Mouse (Mus musculus): Measurements from ENCODE around the gene Pyy.

The Pyy gene

DNA sequence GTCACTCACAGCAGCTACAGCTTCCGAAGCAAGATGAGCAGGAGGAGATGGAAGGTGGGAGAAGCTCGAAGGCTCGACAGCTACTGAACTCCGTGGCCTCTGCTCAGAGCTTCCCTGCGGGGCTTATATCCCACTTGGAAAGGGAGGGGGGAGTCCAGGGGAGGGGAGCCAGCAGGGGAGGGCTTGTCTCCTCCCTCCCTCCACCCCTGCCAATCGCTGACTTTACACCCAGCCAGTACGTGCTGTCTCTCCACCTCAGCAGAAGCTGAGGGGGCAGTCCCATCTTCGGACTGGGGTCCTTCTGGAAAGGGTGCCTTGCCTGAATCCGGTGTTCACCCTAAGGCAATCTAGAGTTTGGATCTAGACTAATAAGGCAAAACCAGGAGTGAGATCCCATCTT, at the start of gene Pyy:
Pyy (minus strand) TSS at position 101 of the 400 bp plus-strand sequence.
- H3K36me3 ChIP-seq (ENCODE audit: control insufficient read depth, insufficient read depth, low read length, poor library complexity, severe bottlenecking), result no peaks in the 10 kb centered on the region

DNA sequence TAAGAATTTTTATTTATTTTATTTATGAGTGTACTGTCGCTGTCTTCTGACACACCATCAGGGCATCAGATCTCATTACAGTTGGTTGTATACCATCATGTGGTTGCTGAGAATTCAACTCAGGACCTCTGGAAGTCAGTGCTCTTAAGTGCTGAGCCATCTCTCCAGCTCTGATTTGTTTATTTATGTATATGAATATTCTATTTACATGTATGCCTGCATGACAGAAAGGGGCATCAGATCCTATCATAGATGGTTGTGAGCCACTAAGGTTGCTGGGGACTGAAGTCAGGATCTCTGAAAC, 49.1 kb upstream of the Pyy start:
- H3K27me3 ChIP-seq (ENCODE audit: control insufficient read depth, insufficient read depth, low read length, poor library complexity, severe bottlenecking), result no peaks in the 10 kb centered on the region
- H3K36me3 ChIP-seq (ENCODE audit: control insufficient read depth, insufficient read depth, low read length, poor library complexity, severe bottlenecking), result peaks cover 6% of the 10 kb centered on the region; the same call in 1 of the 2 replicates
- no peak for DNase-seq (ENCODE audit: low read depth, low spot score)

More for the DNA sequence above, at the start of gene Pyy:
- DNase-seq (ENCODE audit: low read depth, low spot score), result no peak
- H3K27me3 ChIP-seq (ENCODE audit: control insufficient read depth, insufficient read depth, low read length, poor library complexity, severe bottlenecking), result no peaks in the 10 kb centered on the region

DNA sequence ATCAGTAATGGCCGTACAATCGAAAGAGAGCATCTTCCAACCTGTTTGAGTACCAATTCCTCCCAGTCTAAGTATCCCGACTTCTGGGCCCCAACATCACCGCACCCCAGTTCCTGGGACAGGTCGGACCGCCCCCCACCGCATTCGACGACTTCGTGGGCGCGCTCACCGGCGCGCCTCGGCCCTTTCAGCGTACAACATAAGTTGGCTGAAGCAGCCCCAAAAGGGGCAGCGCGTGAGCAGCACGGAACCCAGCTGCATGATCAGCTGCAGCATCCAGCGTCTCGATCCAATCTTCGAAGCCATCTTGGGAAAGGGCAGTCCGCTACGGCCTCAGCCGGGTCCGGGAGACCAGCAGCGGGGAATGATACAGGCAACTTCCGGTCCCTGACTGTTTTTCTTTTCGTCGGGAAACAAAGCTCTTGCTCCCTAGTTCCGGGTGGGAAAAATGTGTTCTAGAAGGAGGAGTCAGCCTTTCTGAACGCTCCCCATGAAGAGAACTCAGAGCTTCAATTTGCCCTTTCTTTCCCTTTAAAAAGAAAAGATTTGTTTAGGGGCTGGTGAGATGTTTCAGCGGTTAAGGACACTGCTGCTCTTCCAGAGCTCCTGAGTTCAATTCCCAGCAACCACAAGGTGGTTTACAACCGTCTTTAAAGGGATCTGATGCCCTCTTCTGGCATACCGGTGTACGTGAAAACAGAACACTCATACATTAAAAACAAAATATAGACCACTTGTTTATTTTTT, 48.6 kb upstream of the Pyy start, which contains the start of gene Tmem101:
Tmem101 (minus strand) TSS at position 366 of the 747 bp plus-strand sequence.
- DNase-seq (ENCODE audit: low read depth, low spot score), result peak; percentile 88
- Histone ChIP-seq H3K27me3 (ENCODE audit: control insufficient read depth, insufficient read depth, low read length, poor library complexity, severe bottlenecking) (no peaks in the 10 kb centered on the region), H3K36me3 (ENCODE audit: control insufficient read depth, insufficient read depth, low read length, poor library complexity, severe bottlenecking) (peaks cover 3% of the 10 kb centered on the region; the same call in 1 of the 2 replicates)

DNA sequence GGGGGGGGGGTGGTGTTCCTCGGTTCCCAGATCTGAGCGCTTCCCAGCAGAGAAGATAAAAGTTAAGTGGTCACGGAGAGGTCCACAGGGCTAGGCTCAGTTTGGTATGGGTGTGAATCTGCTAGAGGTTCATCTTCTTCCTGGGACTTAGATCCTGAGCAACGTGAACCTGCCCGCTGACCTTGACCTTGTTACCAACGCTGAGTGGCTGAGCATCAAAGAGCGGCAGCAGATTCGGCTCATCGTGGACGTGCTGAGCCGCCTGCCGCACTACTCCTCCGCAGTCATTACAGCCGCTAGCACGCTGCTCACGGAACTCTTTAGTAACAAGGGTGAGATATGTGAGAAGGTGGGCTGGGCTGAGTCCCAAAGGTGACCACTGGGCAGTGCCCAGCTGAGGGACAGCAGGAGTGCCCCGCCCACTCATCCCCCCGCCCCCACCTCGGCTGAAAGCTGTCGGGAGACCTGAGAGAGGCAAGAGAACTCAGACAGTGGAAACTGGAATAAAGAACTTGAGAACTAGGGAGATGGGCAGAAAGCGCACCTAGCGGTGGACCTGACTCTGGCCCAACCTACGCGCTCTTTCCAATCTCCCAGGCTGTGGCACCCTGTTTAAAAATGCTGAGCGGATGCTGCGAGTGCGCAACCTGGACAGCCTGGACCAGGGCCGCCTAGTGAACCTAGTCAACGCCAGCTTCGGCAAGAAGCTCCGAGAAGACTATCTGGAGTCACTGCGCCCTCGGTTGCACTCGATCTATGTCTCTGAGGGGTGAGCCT, 39.8 kb upstream of the Pyy start:
- Histone ChIP-seq H3K36me3 (ENCODE audit: control insufficient read depth, insufficient read depth, low read length, poor library complexity, severe bottlenecking) (no peaks in the 10 kb centered on the region), H3K27me3 (ENCODE audit: control insufficient read depth, insufficient read depth, low read length, poor library complexity, severe bottlenecking) (peaks cover 2% of the 10 kb centered on the region; the same call in 1 of the 2 replicates)
- no peak for DNase-seq (ENCODE audit: low read depth, low spot score)

DNA sequence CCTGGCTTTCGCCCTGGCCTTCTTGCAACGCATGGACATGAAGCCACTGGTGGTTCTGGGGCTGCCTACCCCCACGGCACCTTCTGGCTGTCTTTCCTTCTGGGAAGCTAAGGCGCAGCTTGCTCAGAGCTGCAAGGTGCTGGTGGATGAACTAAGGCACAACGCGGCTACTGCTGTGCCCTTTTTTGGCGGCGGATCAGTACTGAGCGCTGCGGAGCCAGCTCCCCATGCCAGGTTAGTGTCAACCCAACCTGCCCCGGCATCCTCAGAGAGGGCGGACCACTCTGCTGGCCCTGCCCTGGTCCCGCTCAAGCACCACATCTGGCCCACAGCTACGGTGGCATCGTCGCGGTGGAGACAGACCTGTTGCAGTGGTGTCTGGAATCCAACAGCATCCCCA, 38.9 kb upstream of the Pyy start:
- H3K36me3 ChIP-seq (ENCODE audit: control insufficient read depth, insufficient read depth, low read length, poor library complexity, severe bottlenecking), result no peaks in the 10 kb centered on the region
- DNase-seq (ENCODE audit: low read depth, low spot score), result no peak
- peaks cover 2% of the 10 kb centered on the region; the same call in 1 of the 2 replicates for H3K27me3 ChIP-seq (ENCODE audit: control insufficient read depth, insufficient read depth, low read length, poor library complexity, severe bottlenecking)

DNA sequence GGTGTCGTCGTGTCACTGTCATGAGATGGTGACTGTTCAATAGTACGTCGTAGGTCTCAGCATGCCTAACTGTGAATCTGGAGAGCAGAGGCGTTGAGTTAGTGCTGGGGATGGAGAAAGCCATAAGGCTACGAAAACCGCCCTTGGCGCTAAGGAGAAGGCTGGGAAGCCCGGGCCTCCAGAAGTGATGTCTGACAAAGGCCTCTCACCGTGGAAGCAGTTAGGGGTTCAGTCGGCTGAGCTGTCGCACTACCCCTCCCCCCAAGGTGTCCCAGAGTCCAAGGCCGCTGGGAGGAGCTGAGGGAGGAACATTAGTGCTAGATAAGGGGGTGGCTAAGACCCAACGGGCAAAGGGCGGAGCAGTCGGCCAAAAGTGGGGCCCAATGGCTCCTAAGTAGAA, 38.4 kb upstream of the Pyy start:
- H3K27me3 ChIP-seq (ENCODE audit: control insufficient read depth, insufficient read depth, low read length, poor library complexity, severe bottlenecking), result peaks cover 2% of the 10 kb centered on the region; the same call in 1 of the 2 replicates
- DNase-seq (ENCODE audit: low read depth, low spot score), result no peak
- no peaks in the 10 kb centered on the region for H3K36me3 ChIP-seq (ENCODE audit: control insufficient read depth, insufficient read depth, low read length, poor library complexity, severe bottlenecking)

DNA sequence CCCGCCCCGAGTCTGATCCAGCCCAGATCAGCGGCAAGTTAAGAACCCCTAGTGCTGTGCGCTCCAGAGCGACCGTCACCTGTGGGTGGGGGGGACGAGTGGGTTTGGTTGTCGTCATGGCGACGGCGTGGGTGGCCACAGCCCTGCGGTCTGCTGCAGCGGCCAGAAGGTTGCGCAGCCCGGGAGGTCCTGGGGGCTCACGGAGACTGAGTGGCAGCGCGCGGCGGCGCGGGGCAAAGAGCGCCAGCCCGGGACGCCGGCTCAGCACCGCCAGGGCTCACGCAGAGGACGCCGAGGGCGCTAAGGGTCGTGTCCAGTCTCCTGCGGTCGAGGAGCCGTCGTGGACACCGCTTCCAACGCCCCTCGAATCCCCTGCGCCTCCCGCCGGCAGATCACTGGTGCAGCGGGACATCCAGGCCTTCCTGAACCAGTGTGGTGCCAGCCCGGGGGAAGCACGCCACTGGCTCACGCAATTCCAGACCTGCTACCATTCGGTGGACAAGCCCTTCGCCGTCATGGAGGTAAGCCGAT, 37.9 kb upstream of the Pyy start, which contains the start of gene Nags:
Nags (plus strand) TSS at position 43 of the 531 bp plus-strand sequence.
- H3K27me3 ChIP-seq (ENCODE audit: control insufficient read depth, insufficient read depth, low read length, poor library complexity, severe bottlenecking), result peaks cover 4% of the 10 kb centered on the region
- H3K36me3 ChIP-seq (ENCODE audit: control insufficient read depth, insufficient read depth, low read length, poor library complexity, severe bottlenecking), result no peaks in the 10 kb centered on the region
- DNase-seq (ENCODE audit: low read depth, low spot score), result no peak

DNA sequence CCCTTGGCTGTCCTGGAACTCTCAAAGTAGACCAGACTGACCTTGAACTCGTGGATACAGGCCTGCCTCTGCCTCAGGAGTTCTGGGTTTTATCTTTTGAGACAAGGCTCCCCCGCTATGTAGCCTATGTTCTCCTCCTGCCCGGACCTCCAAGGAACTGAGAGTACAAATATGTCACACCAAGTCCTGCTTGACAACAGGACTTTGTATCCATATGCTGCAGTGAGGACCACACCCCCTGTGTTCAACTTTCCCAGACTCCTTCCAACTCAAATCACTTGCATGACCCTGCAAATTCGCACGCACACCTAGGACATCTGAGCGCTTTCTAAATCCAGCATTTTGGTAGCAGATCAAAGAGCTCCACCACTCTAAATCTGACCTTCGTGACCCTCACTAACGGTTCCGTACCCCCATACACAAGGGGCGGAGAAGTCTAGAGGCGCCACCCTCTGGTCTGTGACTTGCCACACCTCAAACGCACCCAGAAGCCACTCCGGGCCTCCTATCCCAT, 37.4 kb upstream of the Pyy start:
- DNase-seq (ENCODE audit: low read depth, low spot score), result no peak
- H3K27me3 ChIP-seq (ENCODE audit: control insufficient read depth, insufficient read depth, low read length, poor library complexity, severe bottlenecking), result peaks cover 4% of the 10 kb centered on the region

DNA sequence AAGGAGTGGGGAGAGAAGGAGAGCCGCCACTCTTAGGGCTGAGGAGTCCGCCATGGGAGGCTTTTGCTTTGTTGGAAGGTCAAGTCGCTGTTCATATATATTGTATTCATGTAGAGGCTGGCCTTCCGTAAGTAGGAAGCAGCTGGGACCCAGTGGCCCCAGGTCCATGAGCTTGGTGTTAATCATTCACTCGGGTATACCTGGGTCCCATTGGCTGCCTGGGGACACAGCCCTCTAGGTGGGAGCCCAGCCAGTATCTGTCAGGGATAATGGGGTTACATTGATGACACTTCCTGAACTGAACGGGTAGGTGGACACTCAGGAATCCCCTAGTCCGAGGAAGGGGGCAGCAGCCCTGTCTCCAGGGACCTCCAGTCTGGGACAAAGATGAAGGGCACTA, 34.7 kb upstream of the Pyy start:
- H3K27me3 ChIP-seq (ENCODE audit: control insufficient read depth, insufficient read depth, low read length, poor library complexity, severe bottlenecking), result peaks cover 4% of the 10 kb centered on the region
- no peaks in the 10 kb centered on the region for H3K36me3 ChIP-seq (ENCODE audit: control insufficient read depth, insufficient read depth, low read length, poor library complexity, severe bottlenecking)
- DNase-seq (ENCODE audit: low read depth, low spot score), result no peak

More for the DNA sequence above, 37.4 kb upstream of the Pyy start:
- H3K36me3 ChIP-seq (ENCODE audit: control insufficient read depth, insufficient read depth, low read length, poor library complexity, severe bottlenecking), result no peaks in the 10 kb centered on the region

DNA sequence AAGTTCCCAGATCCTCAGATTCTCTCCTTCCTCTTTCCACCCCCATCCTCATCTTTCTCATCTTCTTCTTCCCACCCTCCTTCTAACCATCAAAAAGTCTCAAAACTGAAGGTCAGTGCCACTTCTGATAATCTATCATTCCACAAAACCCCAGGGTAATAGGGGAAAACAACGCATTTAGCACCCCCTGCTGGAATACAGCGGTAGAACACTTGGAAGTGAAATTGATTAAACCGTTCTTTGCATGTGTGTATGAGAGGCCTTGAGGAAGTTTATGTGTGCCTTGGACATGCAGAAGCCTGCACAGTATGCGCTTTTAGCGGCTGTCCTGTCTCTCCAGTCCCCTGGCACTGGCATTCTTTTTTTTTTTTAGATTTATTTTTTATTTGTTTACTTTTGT, 32.9 kb upstream of the Pyy start:
- H3K27me3 ChIP-seq (ENCODE audit: control insufficient read depth, insufficient read depth, low read length, poor library complexity, severe bottlenecking), result peaks cover 4% of the 10 kb centered on the region
- no peaks in the 10 kb centered on the region for H3K36me3 ChIP-seq (ENCODE audit: control insufficient read depth, insufficient read depth, low read length, poor library complexity, severe bottlenecking)
- DNase-seq (ENCODE audit: low read depth, low spot score), result peak; percentile 81

DNA sequence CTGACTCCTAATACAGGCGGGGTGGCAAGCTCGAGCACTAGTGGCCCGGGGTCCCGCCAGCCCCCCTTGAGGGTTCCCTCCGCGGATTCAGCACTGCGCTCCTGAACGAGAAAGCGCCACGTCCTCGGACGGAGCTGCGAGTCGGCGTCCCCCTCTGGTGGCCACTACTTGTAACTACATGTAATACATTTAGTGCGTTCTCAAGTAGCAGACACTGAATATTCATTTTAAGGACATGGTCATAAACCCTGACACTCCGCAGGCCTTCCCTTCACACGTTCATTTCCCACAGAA, 30.8 kb upstream of the Pyy start:
- H3K27me3 ChIP-seq (ENCODE audit: control insufficient read depth, insufficient read depth, low read length, poor library complexity, severe bottlenecking), result peaks cover 4% of the 10 kb centered on the region
- no peaks in the 10 kb centered on the region for H3K36me3 ChIP-seq (ENCODE audit: control insufficient read depth, insufficient read depth, low read length, poor library complexity, severe bottlenecking)
- peak; percentile 78 for DNase-seq (ENCODE audit: low read depth, low spot score)

DNA sequence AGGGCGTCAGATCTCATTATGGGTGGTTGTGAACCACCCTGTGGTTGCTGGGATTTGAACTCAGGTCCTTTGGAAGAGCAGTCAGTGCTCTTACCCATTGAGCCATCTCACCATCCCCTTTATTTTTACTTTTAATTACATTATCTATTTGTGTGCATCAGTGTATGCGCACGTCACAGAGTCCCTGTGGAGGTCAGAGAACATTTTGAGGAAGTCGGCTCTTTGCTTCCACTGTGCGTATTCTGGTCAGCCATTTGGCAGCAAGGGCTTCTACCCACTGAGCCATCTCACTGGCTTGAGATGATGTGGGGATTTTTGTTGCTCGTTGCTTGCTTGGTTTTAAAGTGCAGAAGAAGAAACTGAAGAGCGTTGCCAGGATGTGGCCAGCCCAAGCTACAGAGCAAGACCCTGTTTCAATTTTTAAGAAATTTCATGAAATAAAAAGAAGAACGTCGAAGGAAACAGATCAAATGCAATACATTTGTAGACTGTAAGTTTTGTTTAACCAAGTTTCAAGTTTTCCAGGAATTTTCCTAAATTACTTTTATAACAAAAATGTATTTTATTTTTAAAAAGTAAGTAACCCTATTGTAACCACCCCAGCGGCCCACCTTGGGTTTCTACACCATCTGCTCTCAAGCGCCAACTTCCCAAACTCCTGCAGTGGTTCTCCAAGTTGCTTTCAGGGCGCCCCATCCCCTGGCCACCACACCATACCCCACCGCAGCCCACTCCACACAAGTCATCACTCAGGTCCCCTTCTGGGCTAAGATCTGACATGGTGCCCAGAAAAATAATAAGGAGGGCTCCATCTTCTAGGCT, 30.2 kb upstream of the Pyy start:
- DNase-seq (ENCODE audit: low read depth, low spot score), result peak; percentile 74
- H3K36me3 ChIP-seq (ENCODE audit: control insufficient read depth, insufficient read depth, low read length, poor library complexity, severe bottlenecking), result no peaks in the 10 kb centered on the region

DNA sequence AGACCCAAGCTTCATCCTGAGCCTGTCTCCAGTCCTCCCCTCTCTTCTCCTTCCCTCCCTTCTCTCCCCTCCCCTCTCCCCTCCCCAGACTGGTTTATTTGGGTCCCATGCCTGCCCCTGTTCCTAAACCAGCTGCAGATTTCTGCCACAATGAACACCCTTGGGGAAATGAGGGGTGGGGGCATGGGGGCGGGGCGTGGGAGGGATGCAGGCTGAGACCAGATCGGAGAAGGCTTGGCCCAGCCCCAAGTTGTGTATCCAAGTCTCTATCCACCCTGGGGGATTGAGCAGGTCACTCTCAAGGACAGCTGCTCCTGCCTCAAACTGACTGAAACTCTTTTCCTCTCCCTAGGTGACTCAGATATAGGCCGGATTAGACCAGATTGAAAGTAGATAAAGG, 26.9 kb upstream of the Pyy start:
- no peaks in the 10 kb centered on the region for H3K36me3 ChIP-seq (ENCODE audit: control insufficient read depth, insufficient read depth, low read length, poor library complexity, severe bottlenecking)
- no peaks in the 10 kb centered on the region for H3K27me3 ChIP-seq (ENCODE audit: control insufficient read depth, insufficient read depth, low read length, poor library complexity, severe bottlenecking)
- no peak for DNase-seq (ENCODE audit: low read depth, low spot score)

More for the DNA sequence above, 30.2 kb upstream of the Pyy start:
- peaks cover 3% of the 10 kb centered on the region for H3K27me3 ChIP-seq (ENCODE audit: control insufficient read depth, insufficient read depth, low read length, poor library complexity, severe bottlenecking)

DNA sequence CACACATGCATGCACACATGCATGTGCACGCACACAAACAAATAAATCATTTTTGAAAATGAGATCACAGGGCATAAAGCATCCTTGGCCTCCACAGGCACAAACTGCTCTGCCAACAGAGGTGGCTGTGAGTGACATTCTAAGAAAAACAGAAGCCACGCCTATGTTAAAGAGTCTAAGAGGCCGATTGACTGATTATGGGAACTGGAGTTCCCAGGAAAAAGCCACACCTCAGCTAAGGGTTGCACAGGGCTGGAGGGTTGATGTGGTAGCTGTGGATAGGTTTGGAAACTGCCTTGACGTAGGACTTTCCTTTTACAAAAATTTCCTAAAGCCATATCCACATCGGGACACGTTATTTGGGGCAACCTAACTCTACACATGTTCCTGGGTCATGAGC, 9.8 kb upstream of the Pyy start:
- DNase-seq (ENCODE audit: low read depth, low spot score), result no peak
- Histone ChIP-seq H3K27me3 (ENCODE audit: control insufficient read depth, insufficient read depth, low read length, poor library complexity, severe bottlenecking) (no peaks in the 10 kb centered on the region), H3K36me3 (ENCODE audit: control insufficient read depth, insufficient read depth, low read length, poor library complexity, severe bottlenecking) (no peaks in the 10 kb centered on the region)
